Comparison of ENCODE assay signal across 14 mouse cellular contexts in genomic region chr11:51938817-51939589, GRCm38 (mm10). TPM values are rescaled to one million over a fixed set of nuclear protein-coding genes. Genes with fewer than 3 reads are reported as not detected.
DNase-seq lines count a peak whose midpoint lies in the region; ATAC-seq and TF ChIP-seq lines count a peak whose summit lies in the region.
"Had no signal": no experiment of that assay in that cellular context is flagged by ENCODE, and none has a peak within 500 bp of the region (broad histone marks: within the 10 kb centered on the region; RNA-seq: fewer than 3 reads in every experiment).

No protein-coding gene starts in this region.

- H3K9ac ChIP-seq in kidney, postnatal 0 days (ENCODE audit: low read depth, low read length): no peak overlapping the region
- H3K9ac ChIP-seq: heart, embryonic 12.5 days; midbrain, embryonic 12.5 days had no signal

- H3K36me3 ChIP-seq in kidney, postnatal 0 days (ENCODE audit: insufficient read depth, low read length): no peaks in the 10 kb centered on the region
- H3K36me3 ChIP-seq: heart, embryonic 12.5 days; midbrain, embryonic 12.5 days had no signal

- no peak overlapping the region for H3K4me3 ChIP-seq in kidney, postnatal 0 days (replicated peaks; ENCODE audit: low read depth, low read length)
- H3K4me3 ChIP-seq: erythroblast, embryonic 14.5 days; heart, embryonic 12.5 days; midbrain, embryonic 12.5 days had no signal

- no peak for ATAC-seq in kidney, postnatal 0 days (replicated peaks; ENCODE audit: low FRiP score, low read depth)
- ATAC-seq in common myeloid progenitor, adult 5-6 weeks (replicated peaks; ENCODE audit: low read depth, poor library complexity, severe bottlenecking): peak; percentile 80
- peak; percentile 87 for ATAC-seq in megakaryocyte progenitor cell, adult 5-6 weeks (replicated peaks; ENCODE audit: poor library complexity)

- H3K4me1 ChIP-seq in kidney, postnatal 0 days (replicated peaks; ENCODE audit: insufficient read depth, low read length): no peaks in the 10 kb centered on the region

- H3K9me3 ChIP-seq in kidney, postnatal 0 days (replicated peaks; ENCODE audit: low read length): no peaks in the 10 kb centered on the region
- H3K9me3 ChIP-seq: heart, embryonic 12.5 days; midbrain, embryonic 12.5 days had no signal

- no peak overlapping the region for H3K4me2 ChIP-seq in kidney, postnatal 0 days (ENCODE audit: low read length)
- H3K4me2 ChIP-seq: heart, embryonic 12.5 days; midbrain, embryonic 12.5 days had no signal

- 73% methylated on average over 12 of the region's 12 CpGs for WGBS in kidney, postnatal 0 days

- DNase-seq in kidney, postnatal 0 days (ENCODE audit: low spot score): peak; percentile 18
- no peak for DNase-seq in kidney, postnatal 14 days
- peak; percentile 54 for DNase-seq in thymus, postnatal 14 days
- DNase-seq in frontal cortex, postnatal 14 days (ENCODE audit: low spot score in 2 of 2): no peak
- no peak for DNase-seq in cerebellum, adult 9-10 months
- no peak for DNase-seq in MN1 (ENCODE audit: low spot score)
- DNase-seq: adrenal gland, adult 2 months; cerebellum, postnatal 14 days; kidney, adult 8-10 months had no signal

- TF ChIP-seq CTCF in kidney, postnatal 0 days (IDR thresholded peaks at IDR 0.05; ENCODE audit: low read depth): no peak

- H3K27me3 ChIP-seq in kidney, postnatal 0 days (ENCODE audit: insufficient read depth, low read length): no peaks in the 10 kb centered on the region
- H3K27me3 ChIP-seq: midbrain, embryonic 12.5 days had no signal

- no peak overlapping the region for H3K27ac ChIP-seq in kidney, postnatal 0 days
- H3K27ac ChIP-seq: midbrain, embryonic 12.5 days had no signal

RNA-seq across cellular contexts. Expression of gene Cdkn2aipnl, which starts 28.5 kb away (rescaled TPM):
- polyA plus RNA-seq in kidney, postnatal 0 days (2015; fragmentation: Nextera tagmentation; extraction: Ambion mirVana): 70.8 and 71.7 TPM in 2 replicates
- 60.7 and 63.6 TPM in 2 replicates for total RNA-seq in common myeloid progenitor, adult 5-6 weeks (2017)
- total RNA-seq in megakaryocyte progenitor cell, adult 5-6 weeks (2015): 93.9 and 114 TPM in 2 replicates
- total RNA-seq in megakaryocyte progenitor cell, adult 5-6 weeks (2017): 66.9 and 67.3 TPM in 2 replicates

Comparison
In these comparisons a context has a peak if more than half of its experiments do, and no peak if none do; other contexts are left out.
1. DNase-seq: peak in kidney, postnatal 0 days (single experiment) and thymus, postnatal 14 days (single experiment); none in kidney, postnatal 14 days (single experiment), frontal cortex, postnatal 14 days (0 of 2), cerebellum, adult 9-10 months (single experiment) and MN1 (single experiment).